Mouse (Mus musculus) urinary bladder, adult 2 months (tissue): ENCODE measurements around the gene Sez6l2. TPM values are rescaled to one million over a fixed set of nuclear protein-coding genes. Genes with fewer than 3 reads are reported as not detected.

Source experiments
- DNase-seq: peaks from one replicate; pipeline ENCODE4 v3.0.0; 2022; ENCODE audit warnings: low spot score
- polyA plus RNA-seq: library from polyadenylated mRNA; depleted of rRNA; stranded (reverse); fragments of >200 nt; gene quantifications from 2 replicates; pipeline ENCODE4 v1.2.3, GENCODE M21; 2012

The Sez6l2 gene
- polyA plus RNA-seq, 1 experiment, result 0.65 TPM

DNA sequence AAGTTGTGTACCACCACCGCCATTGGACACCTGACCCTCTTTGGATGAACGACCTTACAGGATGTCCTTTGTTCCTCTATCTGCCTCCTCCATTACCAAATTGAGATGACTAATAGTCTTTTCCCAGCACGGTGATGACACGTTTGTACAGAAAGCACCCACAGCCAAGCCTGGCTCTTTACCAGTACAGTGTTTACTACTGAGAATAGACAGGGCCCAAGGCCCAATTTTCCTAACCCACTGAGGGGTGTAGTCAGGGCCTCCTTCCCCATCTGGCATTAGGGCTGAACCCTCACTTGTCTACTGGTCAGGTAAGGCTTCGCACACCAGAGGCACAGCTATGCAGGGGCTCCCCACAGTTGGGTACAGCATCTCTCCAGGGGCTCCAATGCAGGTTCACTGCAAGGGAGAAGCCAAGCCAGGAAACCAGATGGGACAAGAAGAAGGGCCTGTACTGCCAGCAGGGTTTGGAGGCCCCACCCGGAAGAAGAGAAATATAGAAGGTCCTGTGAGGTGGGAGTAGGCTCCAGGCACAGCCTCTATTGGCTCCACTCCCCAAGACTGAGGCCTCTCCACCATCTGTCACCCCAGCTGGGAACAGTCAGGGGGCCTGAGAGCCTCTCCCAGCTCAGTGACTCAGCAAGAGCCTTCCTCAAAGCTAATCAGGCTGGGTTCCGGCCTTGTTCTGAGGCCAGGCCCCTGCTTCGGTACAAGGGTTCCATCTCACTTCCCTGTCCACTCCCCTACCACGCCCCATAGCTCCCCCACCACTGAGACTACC, 58.1 kb downstream of the Sez6l2 start:
- no peak for DNase-seq

DNA sequence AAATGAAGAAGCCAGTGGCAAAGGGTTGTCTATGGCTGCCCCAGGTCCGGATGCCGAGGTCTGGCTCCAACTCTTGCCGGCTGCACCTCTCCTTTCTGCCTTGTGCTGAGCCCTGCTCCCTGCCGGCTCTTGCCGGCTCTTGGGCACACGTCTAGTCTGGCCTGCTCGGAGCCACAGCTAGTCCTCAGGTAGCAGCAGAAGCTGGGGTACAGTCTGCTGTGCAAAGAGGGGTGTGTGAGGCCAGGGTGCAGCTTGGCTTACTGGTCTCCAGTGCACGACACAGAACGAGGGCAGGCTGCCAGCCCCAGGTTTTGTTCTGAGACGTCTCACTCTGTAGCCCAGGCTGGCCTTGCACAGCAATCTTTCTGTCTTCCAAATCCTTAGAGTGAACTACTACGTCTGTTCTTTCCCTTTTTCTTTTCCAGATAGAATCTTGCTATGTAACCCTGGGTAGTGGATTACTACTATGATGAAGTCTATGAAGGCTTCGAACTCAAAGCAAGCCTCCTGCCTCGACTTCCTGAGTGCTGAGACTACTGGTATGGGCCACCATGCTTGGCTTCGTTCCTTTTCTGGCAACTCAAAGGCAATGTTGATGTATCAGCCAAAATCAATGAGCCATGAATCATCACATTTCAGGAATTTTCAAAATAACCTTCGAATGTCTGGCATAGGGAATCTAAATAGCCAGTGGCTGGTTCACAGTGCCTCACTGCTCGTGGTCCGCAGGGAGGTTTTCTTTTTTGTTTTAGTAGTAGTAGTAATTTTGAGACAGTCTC, 59.1 kb downstream of the Sez6l2 start:
- no peak for DNase-seq

DNA sequence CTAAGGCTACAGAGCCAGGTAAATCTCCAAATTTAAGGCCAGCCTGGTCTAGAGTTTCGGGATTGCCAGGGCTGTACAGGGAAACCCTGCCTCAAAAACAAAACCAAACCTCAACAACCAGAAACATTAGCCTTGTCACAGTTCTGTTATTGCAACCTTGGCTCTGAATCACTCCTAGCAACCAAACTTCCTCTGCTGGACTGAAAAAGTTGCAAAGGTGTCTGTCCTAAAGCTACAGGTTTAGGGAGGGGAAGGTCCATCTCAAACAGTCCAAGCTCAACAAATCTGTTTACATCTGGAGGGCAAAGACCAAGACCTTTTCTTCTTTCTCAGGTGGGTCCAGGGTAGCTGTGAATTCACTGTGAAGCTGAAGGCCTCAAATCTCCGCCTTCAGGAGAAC, 60.7 kb downstream of the Sez6l2 start:
- DNase-seq, result no peak

DNA sequence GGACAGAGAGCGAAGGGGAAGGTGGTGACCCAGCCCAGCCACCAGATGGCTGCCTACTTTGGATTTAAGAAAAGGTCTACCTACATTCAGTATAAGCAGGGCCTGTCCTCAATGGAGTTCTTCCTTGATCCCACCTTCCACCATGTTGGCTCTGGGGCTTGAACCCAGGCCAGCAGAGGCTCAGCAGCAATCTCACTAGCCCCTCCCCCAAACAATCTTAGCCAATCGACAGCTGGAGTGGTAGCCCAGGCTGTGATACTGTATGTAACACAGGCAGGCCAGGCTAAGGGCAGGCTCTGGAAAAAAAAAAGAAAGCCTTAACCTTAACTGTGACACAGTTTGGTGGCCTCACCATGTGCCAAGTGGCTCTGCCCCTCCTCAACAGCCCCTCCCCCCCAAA, 61.4 kb downstream of the Sez6l2 start:
- DNase-seq, result no peak

DNA sequence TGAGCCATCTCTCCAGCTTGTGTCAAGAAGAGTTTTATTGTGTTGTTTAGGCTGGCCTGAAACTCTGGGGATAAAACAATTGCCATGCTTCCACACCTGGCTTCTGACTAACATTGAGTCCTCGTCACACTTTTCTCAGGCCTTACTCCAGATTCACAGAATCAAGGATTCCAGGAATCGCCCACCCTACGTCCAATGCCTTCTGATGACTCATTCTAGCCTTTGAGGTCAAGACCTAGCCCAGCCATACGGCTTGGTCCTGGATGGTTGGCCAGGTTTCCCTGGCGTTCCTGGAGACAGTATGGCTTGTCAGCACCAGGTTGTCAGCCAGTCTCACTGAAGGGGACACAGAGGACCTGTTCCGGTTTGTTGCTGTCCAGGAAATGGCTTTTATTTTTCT, 62.0 kb downstream of the Sez6l2 start:
- no peak for DNase-seq

DNA sequence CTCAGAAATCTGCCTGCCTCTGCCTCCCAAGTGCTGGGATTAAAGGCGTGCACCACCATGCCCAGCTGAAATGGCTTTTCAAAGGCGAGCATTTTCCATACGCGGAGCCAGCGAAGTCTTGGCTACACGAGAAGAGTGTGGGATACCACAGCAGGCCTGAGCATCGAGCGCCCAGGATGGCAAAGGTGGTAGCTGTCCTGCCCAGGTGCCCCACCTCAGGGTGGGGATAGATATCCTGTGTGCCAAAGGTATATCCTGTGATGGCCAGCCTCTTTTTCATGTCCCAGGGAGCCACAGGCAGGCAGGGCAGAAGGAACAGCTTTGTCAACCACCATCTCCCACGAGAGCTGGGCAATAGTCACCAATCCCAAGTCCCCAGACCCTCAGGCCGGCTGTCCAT, 62.5 kb downstream of the Sez6l2 start:
- no peak for DNase-seq

DNA sequence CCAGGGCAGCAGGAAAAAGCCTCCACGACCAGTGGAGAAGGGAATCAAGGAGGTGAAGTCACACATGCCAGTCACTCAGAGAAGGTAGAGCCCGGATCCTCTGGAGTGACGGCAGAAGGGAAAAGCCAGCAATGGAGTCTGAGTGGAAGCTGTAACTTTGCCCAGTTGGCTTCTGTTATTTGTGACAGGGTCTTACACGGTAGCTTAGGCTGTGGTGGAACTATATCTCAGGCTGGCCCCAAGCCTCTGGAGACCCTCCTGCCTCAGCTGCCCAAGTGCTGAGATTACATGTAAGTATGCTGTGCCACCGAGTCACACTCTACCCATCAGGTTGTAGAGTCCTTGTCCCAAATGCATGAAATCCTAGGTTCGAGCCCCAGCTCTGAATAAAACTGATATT, 63.0 kb downstream of the Sez6l2 start:
- DNase-seq, result no peak

DNA sequence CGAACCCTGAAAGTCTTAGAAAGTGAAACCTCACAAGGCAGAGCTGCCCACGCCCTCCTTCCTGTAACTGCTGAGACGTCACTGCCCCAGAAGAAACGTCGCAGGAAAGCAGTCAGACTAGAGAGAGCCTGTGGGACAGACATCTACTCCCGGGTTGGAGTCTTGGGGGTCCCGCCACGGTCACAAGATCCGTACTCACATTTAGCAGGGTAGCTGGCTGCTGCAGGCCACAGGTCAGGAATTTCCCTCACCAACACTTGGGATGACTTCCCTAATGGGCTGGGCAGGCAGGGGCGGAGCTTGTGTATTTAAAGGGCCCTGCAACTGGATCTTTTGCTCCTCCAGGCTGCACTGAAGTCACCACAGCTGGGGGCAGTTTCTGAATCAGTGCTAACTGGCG, 64.0 kb downstream of the Sez6l2 start, which contains the start of gene Mvp:
Gene Mvp (minus strand): TSS at position 302 of the 400 bp plus-strand sequence.
- peak; percentile 55 for DNase-seq

DNA sequence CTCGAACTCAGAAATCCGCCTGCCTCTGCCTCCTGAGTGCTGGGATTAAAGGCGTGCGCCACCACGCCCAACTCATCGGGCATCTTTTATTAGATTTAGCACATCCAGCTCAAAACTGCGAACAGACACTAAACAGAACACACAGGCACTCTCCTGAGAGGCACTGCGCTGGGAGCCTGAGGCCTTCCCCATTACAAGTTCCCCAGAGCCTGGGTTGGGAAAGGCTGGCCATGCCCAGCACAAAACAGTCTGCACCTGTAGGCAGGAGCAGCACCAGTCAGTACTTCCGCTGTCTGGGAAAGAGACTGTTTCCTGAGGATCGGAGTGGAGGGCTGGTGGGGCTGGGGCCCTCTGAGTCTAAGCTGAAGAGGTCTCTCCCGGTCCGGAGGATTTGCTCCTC, 64.6 kb downstream of the Sez6l2 start:
- no peak for DNase-seq

DNA sequence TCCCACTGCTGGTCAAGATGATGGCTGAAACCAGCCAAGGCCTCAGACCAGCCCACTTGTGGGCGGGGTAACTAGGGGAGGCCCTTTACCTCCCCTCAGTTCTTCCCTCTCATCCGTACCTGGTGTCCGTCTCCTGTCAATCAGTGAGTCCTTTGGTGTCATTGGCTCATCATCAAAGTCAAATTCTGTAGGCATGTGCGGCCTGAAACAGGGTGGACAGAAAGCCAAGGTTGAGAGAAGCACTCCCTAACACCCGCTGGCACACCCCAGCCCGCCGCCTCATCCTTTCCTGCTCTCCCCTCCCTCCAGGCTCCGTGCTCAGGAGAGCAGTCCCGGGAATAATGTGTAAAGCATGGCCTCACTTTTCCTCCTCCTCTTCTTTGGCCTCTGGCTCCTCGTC, 65.7 kb downstream of the Sez6l2 start:
- no peak for DNase-seq

DNA sequence TGATC, 65.9 kb downstream of the Sez6l2 start, which contains the start of gene Pagr1b:
Gene Pagr1b (minus strand): TSS at position 4 of the 5 bp plus-strand sequence.
- DNase-seq, result no peak

DNA sequence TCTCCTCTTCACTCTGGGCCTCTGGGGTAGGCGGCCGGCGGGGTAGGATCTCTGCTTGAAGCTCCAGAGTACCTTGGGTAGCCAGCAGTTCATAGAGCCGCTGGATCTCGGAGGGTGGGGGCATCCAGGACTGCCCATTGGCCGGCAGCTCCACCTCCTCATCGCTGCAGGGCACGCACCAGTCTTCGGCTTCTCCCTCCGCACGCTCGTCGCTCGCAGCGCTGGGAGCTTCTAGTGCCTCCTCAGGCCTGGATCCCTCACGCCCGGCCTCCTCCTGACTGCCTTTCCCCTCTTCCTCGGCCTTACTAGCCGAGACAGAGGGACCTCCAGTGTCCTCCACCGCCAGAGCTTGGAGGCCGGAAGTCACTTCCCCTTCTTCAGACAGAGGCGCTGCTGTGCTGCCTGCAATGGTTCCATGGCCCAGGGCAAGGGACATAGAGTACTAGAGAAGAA, 66.1 kb downstream of the Sez6l2 start:
- DNase-seq, result no peak

DNA sequence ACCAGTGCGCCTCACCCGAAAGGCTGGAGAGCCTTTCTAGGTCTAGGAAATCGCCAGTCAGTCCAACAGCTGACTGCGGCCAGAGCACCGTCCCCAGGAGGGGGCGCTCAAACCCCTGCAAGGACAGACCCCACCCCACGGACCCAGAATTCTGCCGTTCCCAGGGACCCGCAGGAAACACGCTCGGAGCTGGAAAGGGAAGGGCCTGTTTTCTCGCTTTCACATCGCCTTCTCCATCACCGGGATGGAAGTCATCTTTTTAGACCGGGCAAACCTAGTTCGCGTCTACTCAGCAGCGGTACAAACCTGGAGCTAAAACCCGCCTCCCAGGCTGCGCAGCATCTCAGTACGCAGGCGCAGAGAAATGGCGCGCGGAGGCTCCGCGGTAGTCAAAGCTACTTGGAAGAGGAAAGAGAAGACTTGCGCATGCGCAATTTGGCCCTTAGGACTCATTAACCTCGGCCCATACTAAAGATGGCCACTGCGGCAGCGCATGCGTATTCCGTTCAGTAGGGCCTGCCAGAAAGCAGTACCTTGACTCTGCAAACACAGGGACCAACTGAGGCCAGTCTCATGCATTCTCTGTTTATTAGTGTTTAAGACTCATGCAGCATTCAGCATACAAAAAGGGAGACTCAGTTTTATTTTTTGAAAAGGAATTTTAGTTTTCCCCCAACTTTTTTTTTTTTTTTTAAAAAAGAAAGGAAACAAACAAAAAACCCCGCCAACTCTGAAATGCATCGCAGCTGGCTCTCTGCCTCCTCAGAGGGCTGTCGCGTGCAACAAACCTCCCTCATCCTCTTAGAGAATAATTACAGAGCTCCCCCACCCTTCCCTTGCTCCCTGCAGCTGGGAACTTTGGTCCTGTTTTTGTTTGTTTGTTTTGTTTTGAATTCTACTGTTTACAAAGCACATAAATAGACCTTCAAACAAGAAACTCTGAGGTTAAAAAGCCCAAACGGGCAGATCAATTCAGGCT, 66.9 kb downstream of the Sez6l2 start, which contains the start of gene Pagr1a:
Gene Pagr1a (minus strand): TSS at position 382 of the 979 bp plus-strand sequence.
- peak; percentile 94 for DNase-seq

DNA sequence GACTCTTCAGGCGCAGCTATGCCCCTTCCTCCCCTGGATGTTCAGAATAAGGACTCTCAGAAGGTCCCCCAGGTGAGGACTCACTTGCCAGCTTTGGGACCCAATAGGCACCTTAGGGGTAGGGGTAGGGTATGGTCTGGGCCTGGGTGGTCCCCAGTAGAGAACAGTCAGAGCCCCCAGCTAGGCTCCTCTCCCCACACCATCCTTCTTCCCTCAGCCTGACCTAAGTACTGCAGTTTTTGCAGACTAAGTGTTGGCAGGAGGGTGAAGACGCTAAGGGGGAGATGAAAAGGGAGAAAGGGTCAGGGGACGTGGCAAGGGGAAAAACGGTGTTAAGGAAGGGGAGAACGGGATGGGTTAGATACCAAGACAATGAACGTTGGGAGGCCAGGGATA, 67.6 kb downstream of the Sez6l2 start:
- DNase-seq, result no peak

DNA sequence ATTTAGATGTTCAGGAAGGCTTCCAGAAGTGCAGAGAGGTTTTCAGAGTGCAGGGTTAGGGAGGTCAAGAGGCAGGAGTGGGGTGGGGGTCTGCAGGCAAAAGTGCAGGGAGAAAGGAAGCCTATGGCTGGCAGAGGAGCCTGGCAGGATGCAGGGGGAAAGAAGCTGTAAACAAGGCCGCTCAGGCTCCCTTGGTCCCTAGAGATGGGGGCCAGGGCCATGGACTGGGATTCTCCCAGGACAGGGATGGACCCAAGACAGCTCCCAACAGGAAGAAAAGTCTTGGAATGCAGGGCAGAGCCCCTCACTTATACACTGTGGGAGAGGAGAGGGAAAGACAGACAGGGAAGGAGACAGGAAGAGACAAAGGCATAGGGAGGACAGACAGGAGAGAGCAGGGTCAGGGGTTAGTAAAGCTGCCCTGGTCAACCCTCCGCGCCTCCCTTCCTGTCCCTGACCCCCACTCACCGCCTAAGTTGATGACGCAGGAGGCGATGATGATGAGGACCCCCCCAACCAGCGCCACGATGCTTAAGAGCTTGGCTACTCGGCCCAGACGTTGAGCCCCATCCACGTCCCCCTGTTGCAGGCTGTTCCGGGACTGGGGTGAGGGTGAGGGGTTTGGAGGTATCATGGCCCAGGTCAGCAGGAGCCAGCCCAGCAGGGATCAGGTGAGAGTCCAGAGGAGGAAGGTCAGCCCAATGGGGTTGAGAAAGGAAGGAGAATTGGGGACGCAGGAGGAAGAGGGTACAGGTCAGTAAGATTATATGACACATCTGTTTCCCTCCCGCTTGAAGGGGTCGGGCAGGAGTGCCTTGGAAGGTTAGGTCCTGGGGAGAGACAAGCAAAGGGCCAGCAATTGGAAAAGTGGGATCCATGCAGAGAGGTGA, 68.3 kb downstream of the Sez6l2 start:
- DNase-seq, result no peak

DNA sequence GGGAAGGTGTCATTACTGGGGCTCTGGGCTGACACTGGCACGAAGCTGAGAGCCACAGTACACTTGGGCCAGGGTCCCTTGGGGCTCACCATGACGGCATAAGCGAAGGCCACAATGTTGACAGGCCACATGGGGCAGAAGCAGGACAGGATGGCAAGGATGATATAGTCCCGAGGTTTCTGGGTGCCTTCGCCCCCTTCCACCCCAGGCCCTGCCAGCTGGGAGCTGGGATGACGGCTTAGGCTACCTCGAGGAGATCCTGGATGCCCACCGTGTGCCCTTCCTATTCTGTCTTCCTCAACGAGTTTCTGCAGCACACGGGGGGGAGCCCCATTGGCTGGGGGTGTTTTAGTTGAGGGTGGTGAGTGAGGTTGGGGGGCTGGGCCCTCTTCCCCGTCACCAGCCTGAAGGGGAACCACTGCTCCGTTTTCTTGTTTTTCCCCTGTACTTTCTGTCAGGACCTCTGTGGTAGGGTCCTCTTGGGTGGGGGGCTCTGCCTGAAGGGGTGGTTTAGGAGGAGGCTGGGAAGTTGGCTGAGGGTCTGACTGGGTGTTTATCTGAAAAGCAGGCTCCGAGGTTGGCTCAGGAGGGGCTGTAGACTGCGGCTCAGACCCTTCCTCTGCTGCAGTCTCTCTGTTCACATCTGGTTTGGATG, 69.1 kb downstream of the Sez6l2 start:
- no peak for DNase-seq

DNA sequence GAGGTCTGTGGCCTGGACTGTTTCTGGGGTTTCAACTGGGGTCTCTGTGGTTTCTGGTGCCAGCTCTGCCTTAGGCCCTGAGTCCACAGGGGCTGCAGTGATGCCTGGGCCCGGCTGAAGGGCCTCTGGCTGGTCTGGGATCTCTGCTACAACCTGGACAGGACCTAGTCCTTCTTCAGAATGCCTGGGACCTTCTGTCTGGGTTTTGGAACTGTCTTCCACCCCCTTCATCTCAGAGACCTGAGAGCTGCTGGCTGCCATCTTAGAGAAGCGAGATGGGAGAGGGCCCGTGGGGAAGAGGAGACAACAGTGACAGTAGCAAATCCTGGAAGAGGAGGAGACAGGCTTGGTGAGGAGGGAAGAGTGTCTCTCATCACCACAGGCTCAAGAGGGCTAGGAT, 69.7 kb downstream of the Sez6l2 start:
- no peak for DNase-seq
